ENCODE assay signal across 36 mouse cellular contexts in genomic region chr10:117298336-117298735, GRCm38 (mm10). TPM values are rescaled to one million over a fixed set of nuclear protein-coding genes. Genes with fewer than 3 reads are reported as not detected.
DNase-seq lines count a peak whose midpoint lies in the region; ATAC-seq and TF ChIP-seq lines count a peak whose summit lies in the region.
"Had no signal": no experiment of that assay in that cellular context is flagged by ENCODE, and none has a peak within 500 bp of the region (broad histone marks: within the 10 kb centered on the region; RNA-seq: fewer than 3 reads in every experiment).

No protein-coding gene starts in this region.

- no peaks in the 10 kb centered on the region for H3K36me3 ChIP-seq in macrophage (ENCODE audit: inconsistent target)
- no peaks in the 10 kb centered on the region for H3K36me3 ChIP-seq in midbrain, postnatal 0 days (ENCODE audit: insufficient read depth, low read length)
- H3K36me3 ChIP-seq: embryonic facial prominence, embryonic 10.5 days; embryonic facial prominence, embryonic 13.5 days; forebrain, embryonic 12.5 days; forebrain, embryonic 15.5 days; G1E; hindbrain, embryonic 10.5 days; hindbrain, embryonic 13.5 days had no signal

- 39% methylated on average over 6 of the region's 6 CpGs for WGBS in bone marrow, adult 2 months
- 51% methylated on average over 6 of the region's 6 CpGs for WGBS in macrophage (ENCODE audit: missing documents)
- WGBS in midbrain, postnatal 0 days: 86% methylated on average over 6 of the region's 6 CpGs

- no peaks in the 10 kb centered on the region for H3K79me2 ChIP-seq in macrophage (ENCODE audit: inconsistent target)

- H3K9ac ChIP-seq in midbrain, postnatal 0 days (replicated peaks; ENCODE audit: low read length, poor library complexity, severe bottlenecking): no peak overlapping the region
- H3K9ac ChIP-seq: embryonic facial prominence, embryonic 13.5 days; forebrain, embryonic 12.5 days; forebrain, embryonic 15.5 days; hindbrain, embryonic 13.5 days had no signal

- intact Hi-C loops in heart, postnatal 36 days (cut with DNase I): no loop called here
- intact Hi-C loops in left cerebral cortex, postnatal 10 days (cut with DNase I): no loop called here

- peak; percentile 53 for TF ChIP-seq POLR2A in bone marrow, adult 2 months (IDR thresholded peaks at IDR 0.05; ENCODE audit: borderline replicate concordance, control insufficient read depth, low read depth, low read length)

- no peak for TF ChIP-seq CTCF in bone marrow, adult 2 months (IDR thresholded peaks at IDR 0.05; ENCODE audit: control insufficient read depth, insufficient read depth, low read length)
- TF ChIP-seq CTCF in midbrain, postnatal 0 days (IDR thresholded peaks at IDR 0.05): no peak
- TF ChIP-seq CTCF in layer of hippocampus, adult 2 months (conservative IDR thresholded peaks at IDR 0.05): no peak

- H3K27ac ChIP-seq in bone marrow, adult 2 months (ENCODE audit: control insufficient read depth, insufficient read depth, low read depth, low read length, poor library complexity): peak overlapping the region; percentile 81; the same call in 1 of the 2 replicates
- H3K27ac ChIP-seq in macrophage: 0 out of 2 replicates have a peak overlapping the region, but pooled peaks have one; percentile 7
- no peak overlapping the region for H3K27ac ChIP-seq in midbrain, postnatal 0 days (ENCODE audit: low read depth, low read length)
- no peak overlapping the region for H3K27ac ChIP-seq in layer of hippocampus, adult 2 months
- H3K27ac ChIP-seq: embryonic facial prominence, embryonic 10.5 days; embryonic facial prominence, embryonic 13.5 days; forebrain, embryonic 12.5 days; forebrain, embryonic 15.5 days; hindbrain, embryonic 10.5 days; hindbrain, embryonic 13.5 days had no signal

- DNase-seq in heart, adult 11 months: peak; percentile 71
- no peak for DNase-seq in heart, postnatal 36 days
- no peak for DNase-seq in midbrain, postnatal 0 days (ENCODE audit: low spot score)
- no peak for DNase-seq in left cerebral cortex, postnatal 10 days (ENCODE audit: extremely low spot score in 1 of 2, low spot score in 2 of 2)
- DNase-seq in layer of hippocampus, adult 2 months (ENCODE audit: low spot score in 2 of 2): no peak
- DNase-seq: adrenal gland, postnatal 10 days; adrenal gland, postnatal 36 days; cerebellum, adult 11-12 months; cerebellum, adult 8-10 months; cerebellum, postnatal 10 days; cerebellum, postnatal 36 days; embryo, embryonic 11 days; gastrocnemius, postnatal 10 days; gastrocnemius, postnatal 36 days; heart, adult 18-20 months had no signal

- H3K27me3 ChIP-seq in midbrain, postnatal 0 days (ENCODE audit: insufficient read depth, low read length): no peaks in the 10 kb centered on the region
- H3K27me3 ChIP-seq: CH12.LX; embryonic facial prominence, embryonic 13.5 days; forebrain, embryonic 12.5 days; forebrain, embryonic 15.5 days; hindbrain, embryonic 13.5 days had no signal

- peak overlapping the region; percentile 58 for H3K4me3 ChIP-seq in bone marrow, adult 2 months (replicated peaks; ENCODE audit: control insufficient read depth, low read depth, low read length)
- H3K4me3 ChIP-seq in macrophage (ENCODE audit: inconsistent target): no peak overlapping the region
- no peak overlapping the region for H3K4me3 ChIP-seq in midbrain, postnatal 0 days (ENCODE audit: low read depth, low read length)
- no peak overlapping the region for H3K4me3 ChIP-seq in layer of hippocampus, adult 2 months
- H3K4me3 ChIP-seq: embryonic facial prominence, embryonic 10.5 days; embryonic facial prominence, embryonic 13.5 days; erythroblast, embryonic 14.5 days; forebrain, embryonic 12.5 days; forebrain, embryonic 15.5 days; hindbrain, embryonic 10.5 days; hindbrain, embryonic 13.5 days had no signal

- peaks cover 3% of the 10 kb centered on the region for H3K4me1 ChIP-seq in bone marrow, adult 2 months (ENCODE audit: control insufficient read depth, insufficient read depth, low read length)
- H3K4me1 ChIP-seq in midbrain, postnatal 0 days (ENCODE audit: insufficient read depth, low read length): no peaks in the 10 kb centered on the region
- H3K4me1 ChIP-seq: embryonic facial prominence, embryonic 10.5 days; embryonic facial prominence, embryonic 13.5 days; forebrain, embryonic 12.5 days; forebrain, embryonic 15.5 days; hindbrain, embryonic 10.5 days; hindbrain, embryonic 13.5 days had no signal

- no peaks in the 10 kb centered on the region for H3K9me3 ChIP-seq in midbrain, postnatal 0 days (ENCODE audit: low read length)
- H3K9me3 ChIP-seq: embryonic facial prominence, embryonic 10.5 days; embryonic facial prominence, embryonic 13.5 days; forebrain, embryonic 12.5 days; forebrain, embryonic 15.5 days; G1E; hindbrain, embryonic 10.5 days; hindbrain, embryonic 13.5 days had no signal

- peak; percentile 47 for ATAC-seq in megakaryocyte progenitor cell, adult 5-6 weeks (replicated peaks; ENCODE audit: poor library complexity)
- ATAC-seq in midbrain, postnatal 0 days (ENCODE audit: low FRiP score): no peak
- ATAC-seq: forebrain, embryonic 15.5 days; hindbrain, embryonic 16.5 days; Patski had no signal

- no peak overlapping the region for H3K4me2 ChIP-seq in midbrain, postnatal 0 days (ENCODE audit: low read depth, low read length, poor library complexity, severe bottlenecking)
- H3K4me2 ChIP-seq: embryonic facial prominence, embryonic 13.5 days; forebrain, embryonic 12.5 days; forebrain, embryonic 15.5 days; heart, embryonic 11.5 days; hindbrain, embryonic 13.5 days had no signal

RNA-seq across cellular contexts. Expression of gene Lyz1, which starts 5.7 kb away (rescaled TPM):
- total RNA-seq in heart, postnatal 36 days (2021): 10 to 100 TPM; 14.0 to 16.1 TPM
- polyA plus RNA-seq in bone marrow, adult 2 months (2011; ENCODE audit: insufficient read depth, insufficient read length, low replicate concordance, missing spikeins): 5.6 TPM in 1 of 2 replicates, not detected in the other
- total RNA-seq in macrophage (2018; cell fraction: chromatin; rRNA removed): 1 to 10 TPM in 2 of 26 experiments, under 1 TPM in 6, not detected in 18; 0.59 to 1.1 (median 0.81) TPM
- 1 to 10 TPM; 2.7 to 9.2 (median 5.1) TPM for total RNA-seq in macrophage (2018; cell fraction: cytosol; rRNA removed)
- 1 to 10 TPM in 25 of 26 experiments, not detected in 1; 1.0 to 5.4 (median 2.7) TPM for total RNA-seq in macrophage (2018; cell fraction: nucleus; rRNA removed)
- 3.4 to 8.7 TPM (median 5.9 TPM) in 3 replicates for polyA plus RNA-seq in macrophage (2018)
- total RNA-seq in megakaryocyte progenitor cell, adult 5-6 weeks (2015): not detected in 2 replicates
- total RNA-seq in megakaryocyte progenitor cell, adult 5-6 weeks (2017): 0.33 TPM in 1 of 2 replicates, not detected in the other
- not detected in 2 replicates for total RNA-seq in midbrain, postnatal 0 days (2014; rRNA removed)
- polyA plus RNA-seq in midbrain, postnatal 0 days (2015; fragmentation: Nextera tagmentation; extraction: Ambion mirVana): 0.17 TPM in 1 of 2 replicates, not detected in the other
- under 1 TPM; 0.28 to 0.93 TPM for total RNA-seq in left cerebral cortex, postnatal 10 days (2021)
- total RNA-seq in layer of hippocampus, adult 2 months (2021): 1 to 10 TPM in 1 of 2 experiments, under 1 TPM in 1; 0.86 to 1.3 TPM
- total RNA-seq: CH12.LX had no signal
- polyA plus RNA-seq: embryonic facial prominence, embryonic 10.5 days; embryonic facial prominence, embryonic 13.5 days; erythroblast, embryonic 14.5 days; forebrain, embryonic 12.5 days; forebrain, embryonic 15.5 days; G1E; hindbrain, embryonic 10.5 days; hindbrain, embryonic 13.5 days; hindbrain, embryonic 16.5 days had no signal

RNA-seq across cellular contexts. Expression of gene Lyz2, which starts 16.2 kb away (rescaled TPM):
- total RNA-seq in heart, postnatal 36 days (2021): 100 to 1,000 TPM; 148 to 201 TPM
- polyA plus RNA-seq in bone marrow, adult 2 months (2011; ENCODE audit: insufficient read depth, insufficient read length, low replicate concordance, missing spikeins): 276 and 1,158 TPM in 2 replicates
- 1,000 to 10,000 TPM in 1 of 26 experiments, 100 to 1,000 TPM in 25; 167 to 1,242 (median 625) TPM for total RNA-seq in macrophage (2018; cell fraction: chromatin; rRNA removed)
- over 10,000 TPM in 25 of 26 experiments, 1,000 to 10,000 TPM in 1; 9,978 to 23,163 (median 15,255) TPM for total RNA-seq in macrophage (2018; cell fraction: cytosol; rRNA removed)
- over 10,000 TPM in 2 of 26 experiments, 1,000 to 10,000 TPM in 24; 1,420 to 12,393 (median 7,308) TPM for total RNA-seq in macrophage (2018; cell fraction: nucleus; rRNA removed)
- 16,156 to 35,026 TPM (median 20,022 TPM) in 3 replicates for polyA plus RNA-seq in macrophage (2018)
- total RNA-seq in megakaryocyte progenitor cell, adult 5-6 weeks (2015): 545 and 765 TPM in 2 replicates
- 600 and 820 TPM in 2 replicates for total RNA-seq in megakaryocyte progenitor cell, adult 5-6 weeks (2017)
- 9.7 and 13.0 TPM in 2 replicates for total RNA-seq in midbrain, postnatal 0 days (2014; rRNA removed)
- polyA plus RNA-seq in midbrain, postnatal 0 days (2015; fragmentation: Nextera tagmentation; extraction: Ambion mirVana): 23.8 and 26.8 TPM in 2 replicates
- total RNA-seq in left cerebral cortex, postnatal 10 days (2021): 1 to 10 TPM; 6.7 to 7.6 TPM
- total RNA-seq in layer of hippocampus, adult 2 months (2021): 10 to 100 TPM; 11.5 to 14.1 TPM

RNA-seq across cellular contexts. Expression of gene 9530003J23Rik, which starts 59.8 kb away (rescaled TPM):
- not detected for total RNA-seq in heart, postnatal 36 days (2021)
- not detected in 2 replicates for polyA plus RNA-seq in bone marrow, adult 2 months (2011; ENCODE audit: insufficient read depth, insufficient read length, low replicate concordance, missing spikeins)
- not detected for total RNA-seq in macrophage (2018; cell fraction: chromatin; rRNA removed)
- total RNA-seq in macrophage (2018; cell fraction: cytosol; rRNA removed): not detected
- not detected for total RNA-seq in macrophage (2018; cell fraction: nucleus; rRNA removed)
- polyA plus RNA-seq in macrophage (2018): not detected in 3 replicates
- total RNA-seq in megakaryocyte progenitor cell, adult 5-6 weeks (2015): not detected in 2 replicates
- not detected in 2 replicates for total RNA-seq in megakaryocyte progenitor cell, adult 5-6 weeks (2017)
- total RNA-seq in midbrain, postnatal 0 days (2014; rRNA removed): not detected in 2 replicates
- polyA plus RNA-seq in midbrain, postnatal 0 days (2015; fragmentation: Nextera tagmentation; extraction: Ambion mirVana): 0.22 and 0.26 TPM in 2 replicates
- not detected for total RNA-seq in left cerebral cortex, postnatal 10 days (2021)
- not detected for total RNA-seq in layer of hippocampus, adult 2 months (2021)
- total RNA-seq: adrenal gland, adult 18-20 months; adrenal gland, postnatal 10 days; adrenal gland, postnatal 36 days; CH12.LX; gastrocnemius, postnatal 10 days; gastrocnemius, postnatal 36 days; heart, adult 18-20 months; heart, postnatal 25 days had no signal
- polyA plus RNA-seq: brain, embryonic 14.5 days; cortical plate, adult 2 months; embryonic facial prominence, embryonic 10.5 days; embryonic facial prominence, embryonic 13.5 days; erythroblast, embryonic 14.5 days; forebrain, embryonic 12.5 days; forebrain, embryonic 15.5 days; G1E; heart, embryonic 11.5 days; heart, embryonic 14.5 days; heart, postnatal 0 days; hindbrain, embryonic 10.5 days; hindbrain, embryonic 16.5 days had no signal

Comparison
In these comparisons a context has a peak if more than half of its experiments do, and no peak if none do; other contexts are left out.
1. H3K27ac ChIP-seq: peak in bone marrow, adult 2 months (single experiment) and macrophage (single experiment); none in midbrain, postnatal 0 days (single experiment) and layer of hippocampus, adult 2 months (single experiment).
2. RNA of gene Lyz1, which starts 5.7 kb away (total RNA-seq): 14.0 to 16.1 TPM in heart, postnatal 36 days; 0.86 to 1.3 TPM in layer of hippocampus, adult 2 months, 0.28 to 0.93 TPM in left cerebral cortex, postnatal 10 days, 0.33 TPM in megakaryocyte progenitor cell, adult 5-6 weeks and not detected in midbrain, postnatal 0 days; every median in the first group is over 4 times any median in the second.
3. RNA of gene Lyz2, which starts 16.2 kb away (total RNA-seq): 545 to 820 TPM in megakaryocyte progenitor cell, adult 5-6 weeks and 148 to 201 TPM in heart, postnatal 36 days; 11.5 to 14.1 TPM in layer of hippocampus, adult 2 months, 9.7 to 13.0 TPM in midbrain, postnatal 0 days and 6.7 to 7.6 TPM in left cerebral cortex, postnatal 10 days; every median in the first group is over 4 times any median in the second.